Mouse (Mus musculus): ENCODE results near the gene Igfbp2.
A peak's percentile ranks its signal among the peaks of the same experiment; 100 is the strongest.

The Igfbp2 gene

GRCm38 (mm10) chr1:72856209-72856909, 32.1 kb downstream of the Igfbp2 start:
- no peak for DNase-seq

- no peak for DNase-seq
These were observed 32.8 kb downstream of the Igfbp2 start for GRCm38 (mm10) chr1:72857142-72857541.

- DNase-seq: no peak
These were observed 33.3 kb downstream of the Igfbp2 start for GRCm38 (mm10) chr1:72857631-72858030.

- DNase-seq: no peak
These were observed 34.0 kb downstream of the Igfbp2 start for GRCm38 (mm10) chr1:72858286-72858685.

- DNase-seq: no peak
These were observed 34.6 kb downstream of the Igfbp2 start for GRCm38 (mm10) chr1:72858874-72859273.

- DNase-seq: no peak
These were observed 35.7 kb downstream of the Igfbp2 start for GRCm38 (mm10) chr1:72859963-72860362.

- DNase-seq: no peak
These were observed 36.2 kb downstream of the Igfbp2 start for GRCm38 (mm10) chr1:72860502-72860901.

- DNase-seq: no peak
These were observed 37.4 kb downstream of the Igfbp2 start for GRCm38 (mm10) chr1:72861702-72862101.

GRCm38 (mm10) chr1:72862248-72862647, 37.9 kb downstream of the Igfbp2 start:
- no peak for DNase-seq

- DNase-seq: no peak
These were observed 39.4 kb downstream of the Igfbp2 start for GRCm38 (mm10) chr1:72863692-72864091.

- no peak for DNase-seq
These were observed 40.0 kb downstream of the Igfbp2 start for GRCm38 (mm10) chr1:72864272-72864671.

GRCm38 (mm10) chr1:72865900-72866299, 41.6 kb downstream of the Igfbp2 start:
- peak; percentile 93 for DNase-seq

GRCm38 (mm10) chr1:72866417-72866816, 42.1 kb downstream of the Igfbp2 start:
- DNase-seq: no peak

- DNase-seq: no peak
These were observed 43.0 kb downstream of the Igfbp2 start for GRCm38 (mm10) chr1:72867346-72867745.

- no peak for DNase-seq
These were observed 44.3 kb downstream of the Igfbp2 start for GRCm38 (mm10) chr1:72868429-72869215.

GRCm38 (mm10) chr1:72869275-72869674, 45.0 kb downstream of the Igfbp2 start:
- DNase-seq: no peak

GRCm38 (mm10) chr1:72869681-72870614, 45.6 kb downstream of the Igfbp2 start:
- peak; percentile 45 for DNase-seq

GRCm38 (mm10) chr1:72870615-72871336, 46.5 kb downstream of the Igfbp2 start:
- DNase-seq: peak; percentile 91

- DNase-seq: no peak
These were observed 47.0 kb downstream of the Igfbp2 start for GRCm38 (mm10) chr1:72871337-72871696.

GRCm38 (mm10) chr1:72871697-72872411, 47.6 kb downstream of the Igfbp2 start:
- peak; percentile 65 for DNase-seq

GRCm38 (mm10) chr1:72872521-72872920, 48.2 kb downstream of the Igfbp2 start:
- peak; percentile 83 for DNase-seq

- no peak for DNase-seq
These were observed 48.8 kb downstream of the Igfbp2 start for GRCm38 (mm10) chr1:72873078-72873477.

Measured in right cerebral cortex, postnatal 4 days (tissue).